Mouse (Mus musculus) forebrain, embryonic 10.5 days (tissue): ENCODE results near the gene Cep295nl. TPM values are rescaled to one million over a fixed set of nuclear protein-coding genes. Genes with fewer than 3 reads are reported as not detected.
A peak's percentile ranks its signal among the peaks of the same experiment; 100 is the strongest.
"Not testable (repeated sequence)": the region's sequence is repeated elsewhere in the genome, so short reads cannot be mapped to it uniquely, and the experiment has no call there.

Experiments
- DNase-seq: peaks from one replicate; pipeline ENCODE4 v3.0.0-alpha.2; 2017; ENCODE audit warnings: low spot score; ENCODE audit errors: extremely low spot score
- H3K27ac ChIP-seq: fragments of 300-500 bp; sonication (generic); 2 replicates; pipeline ENCODE4 v1.5.1; 2016; ENCODE audit warnings: mild to moderate bottlenecking
- H3K27me3 ChIP-seq: fragments of 300-500 bp; sonication (generic); 2 replicates; pipeline ENCODE4 v1.6.1; 2016; ENCODE audit warnings: mild to moderate bottlenecking; ENCODE audit not compliant: poor library complexity, severe bottlenecking
- H3K36me3 ChIP-seq: fragments of 300-500 bp; sonication (generic); replicated peaks from 2 replicates; pipeline ENCODE4 v1.6.1; 2016; ENCODE audit warnings: mild to moderate bottlenecking, moderate library complexity
- H3K4me1 ChIP-seq: fragments of 300-500 bp; sonication (generic); 2 replicates; pipeline ENCODE4 v1.6.1; 2016
- H3K4me3 ChIP-seq: fragments of 300-500 bp; sonication (generic); 2 replicates; pipeline ENCODE4 v1.5.1; 2016; ENCODE audit warnings: mild to moderate bottlenecking, moderate library complexity
- H3K9me3 ChIP-seq: fragments of 300-500 bp; sonication (generic); 2 replicates; pipeline ENCODE4 v1.6.1; 2016; ENCODE audit warnings: mild to moderate bottlenecking, moderate library complexity
- WGBS: fragments of 180-500 bp; shearing (Covaris S2); methylation state at CpG from one replicate; pipeline ENCODE4 v1.1.7; 2016; 5-methylcytosine and 5-hydroxymethylcytosine counted together
- polyA plus RNA-seq: library from polyadenylated mRNA; unstranded; fragments of >200 nt; fragmentation: Nextera tagmentation; extraction: Ambion mirVana; gene quantifications from 2 replicates; pipeline ENCODE4 v1.2.1, GENCODE M21; 2016

Cep295nl gene
- 0.16 and 0.26 TPM in 2 replicates for polyA plus RNA-seq

GRCm38 (mm10) chr11:118342400-118342981 lies at the start of gene Cep295nl:
TSS of gene Cep295nl (minus strand) at chr11:118342500.
- 42% methylated on average over 7 of the region's 7 CpGs for WGBS
- Histone ChIP-seq H3K27me3 (no peaks in the 10 kb centered on the region), H3K9me3 (no peaks in the 10 kb centered on the region), H3K27ac (peak within 1 kb of the TSS; percentile 58), H3K4me1 (peaks cover 41% of the 10 kb centered on the region), H3K36me3 (0 out of 2 replicates have a peak, but pooled peaks cover 5% of the 10 kb centered on the region), H3K4me3 (no peak within 1 kb of the TSS)
- peak; percentile 43 for DNase-seq

GRCm38 (mm10) chr11:118387816-118388215 lies 45.5 kb upstream of the Cep295nl start:
- H3K9me3 ChIP-seq, H3K4me1 ChIP-seq, H3K27ac ChIP-seq, H3K4me3 ChIP-seq, H3K36me3 ChIP-seq, DNase-seq, H3K27me3 ChIP-seq: not testable (repeated sequence)
- WGBS, result 94% methylated on average over 13 of the region's 13 CpGs

GRCm38 (mm10) chr11:118379251-118380009 lies 37.1 kb upstream of the Cep295nl start:
- Histone ChIP-seq H3K36me3 (no peaks in the 10 kb centered on the region), H3K9me3 (no peaks in the 10 kb centered on the region), H3K4me1 (peaks cover 22% of the 10 kb centered on the region), H3K27me3 (no peaks in the 10 kb centered on the region), H3K27ac (peak overlapping the region; percentile 48), H3K4me3 (no peak overlapping the region)
- DNase-seq, result peak; percentile 82
- WGBS, result 44% methylated on average over 11 of the region's 11 CpGs

- Histone ChIP-seq H3K4me3 (no peak overlapping the region), H3K4me1 (peaks cover 27% of the 10 kb centered on the region), H3K9me3 (no peaks in the 10 kb centered on the region), H3K27me3 (no peaks in the 10 kb centered on the region), H3K27ac (no peak overlapping the region), H3K36me3 (no peaks in the 10 kb centered on the region)
- DNase-seq, result no peak
- WGBS, result 87% methylated on average over 6 of the region's 6 CpGs
These were observed 36.4 kb upstream of the Cep295nl start for GRCm38 (mm10) chr11:118378656-118379055.

- H3K9me3 ChIP-seq, H3K27ac ChIP-seq, H3K36me3 ChIP-seq, DNase-seq, H3K27me3 ChIP-seq, H3K4me3 ChIP-seq: not testable (repeated sequence)
- peaks cover 30% of the 10 kb centered on the region for H3K4me1 ChIP-seq
These were observed 34.0 kb upstream of the Cep295nl start for GRCm38 (mm10) chr11:118376323-118376722.

- Histone ChIP-seq H3K36me3 (no peaks in the 10 kb centered on the region), H3K27me3 (no peaks in the 10 kb centered on the region), H3K4me3 (no peak overlapping the region), H3K4me1 (peaks cover 30% of the 10 kb centered on the region), H3K27ac (no peak overlapping the region), H3K9me3 (no peaks in the 10 kb centered on the region)
- 91% methylated on average over 5 of the region's 5 CpGs for WGBS
- no peak for DNase-seq
These were observed 33.6 kb upstream of the Cep295nl start for GRCm38 (mm10) chr11:118375881-118376280.

GRCm38 (mm10) chr11:118375461-118375860 lies 33.2 kb upstream of the Cep295nl start:
- Histone ChIP-seq H3K4me1 (peaks cover 30% of the 10 kb centered on the region), H3K27me3 (no peaks in the 10 kb centered on the region), H3K36me3 (no peaks in the 10 kb centered on the region), H3K9me3 (no peaks in the 10 kb centered on the region), H3K27ac (no peak overlapping the region), H3K4me3 (no peak overlapping the region)
- WGBS, result 91% methylated on average over 8 of the region's 8 CpGs
- no peak for DNase-seq

GRCm38 (mm10) chr11:118375006-118375405 lies 32.7 kb upstream of the Cep295nl start:
- no peaks in the 10 kb centered on the region for H3K27me3 ChIP-seq
- H3K4me3 ChIP-seq, result no peak overlapping the region
- no peak for DNase-seq
- H3K36me3 ChIP-seq, result no peaks in the 10 kb centered on the region
- H3K9me3 ChIP-seq, result no peaks in the 10 kb centered on the region
- peaks cover 30% of the 10 kb centered on the region for H3K4me1 ChIP-seq
- H3K27ac ChIP-seq, result no peak overlapping the region

GRCm38 (mm10) chr11:118374506-118374905 lies 32.2 kb upstream of the Cep295nl start:
- no peaks in the 10 kb centered on the region for H3K27me3 ChIP-seq
- H3K36me3 ChIP-seq, result no peaks in the 10 kb centered on the region
- DNase-seq, result no peak
- H3K27ac ChIP-seq, result no peak overlapping the region
- 66% methylated on average over 5 of the region's 5 CpGs for WGBS
- no peak overlapping the region for H3K4me3 ChIP-seq
- peaks cover 27% of the 10 kb centered on the region for H3K4me1 ChIP-seq
- H3K9me3 ChIP-seq, result no peaks in the 10 kb centered on the region

- WGBS, result 52% methylated on average over 7 of the region's 7 CpGs
- Histone ChIP-seq H3K9me3 (no peaks in the 10 kb centered on the region), H3K4me3 (no peak overlapping the region), H3K36me3 (no peaks in the 10 kb centered on the region), H3K27me3 (no peaks in the 10 kb centered on the region), H3K27ac (0 out of 2 replicates have a peak overlapping the region, but pooled peaks have one; percentile 52), H3K4me1 (peaks cover 23% of the 10 kb centered on the region)
- DNase-seq, result no peak
These were observed 30.3 kb upstream of the Cep295nl start for GRCm38 (mm10) chr11:118372641-118373040.

- Histone ChIP-seq H3K27ac (no peak overlapping the region), H3K9me3 (no peaks in the 10 kb centered on the region), H3K27me3 (no peaks in the 10 kb centered on the region), H3K36me3 (no peaks in the 10 kb centered on the region), H3K4me3 (no peak overlapping the region), H3K4me1 (peaks cover 23% of the 10 kb centered on the region)
- WGBS, result 88% methylated on average over 7 of the region's 7 CpGs
- DNase-seq, result no peak
These were observed 29.6 kb upstream of the Cep295nl start for GRCm38 (mm10) chr11:118371876-118372275.

- DNase-seq, result no peak
- H3K27me3 ChIP-seq, result no peaks in the 10 kb centered on the region
- H3K9me3 ChIP-seq, result no peaks in the 10 kb centered on the region
- H3K4me3 ChIP-seq, result no peak overlapping the region
- H3K4me1 ChIP-seq, result peaks cover 25% of the 10 kb centered on the region
- H3K27ac ChIP-seq, result no peak overlapping the region
- WGBS, result 81% methylated on average over 8 of the region's 8 CpGs
- H3K36me3 ChIP-seq, result no peaks in the 10 kb centered on the region
These were observed 27.4 kb upstream of the Cep295nl start for GRCm38 (mm10) chr11:118369657-118370056.

- peaks cover 24% of the 10 kb centered on the region for H3K4me1 ChIP-seq
- no peak for DNase-seq
These were observed 27.0 kb upstream of the Cep295nl start for GRCm38 (mm10) chr11:118369251-118369650.

More at GRCm38 (mm10) chr11:118369251-118369650, 27.0 kb upstream of the Cep295nl start:
- Histone ChIP-seq H3K27ac (no peak overlapping the region), H3K36me3 (no peaks in the 10 kb centered on the region), H3K4me3 (no peak overlapping the region), H3K27me3 (no peaks in the 10 kb centered on the region), H3K9me3 (no peaks in the 10 kb centered on the region)
- 89% methylated on average over 5 of the region's 5 CpGs for WGBS
